Mouse (Mus musculus) mouse trophoblast stem cell (cell line): ENCODE results near the gene Hmgcs1.
"Not testable (repeated sequence)": the region's sequence is repeated elsewhere in the genome, so short reads cannot be mapped to it uniquely, and the experiment has no call there.

ENCODE experiments used
- in situ Hi-C, 2 experiments: fragments of 300-500 bp; cut with MseI, MboI; formaldehyde crosslinking; loops; 2 replicates in 1 of 2; 3 replicates in 1 of 2; pipeline ENCODE4 v1.15.1; 2025

Hmgcs1 gene

GRCm38 (mm10) chr13:119690039-119690728 is at the start of gene Hmgcs1:
Gene Hmgcs1 (plus strand): TSS chr13:119690379.
- in situ Hi-C loops = no loop called here

GRCm38 (mm10) chr13:119640504-119640903 is 49.7 kb upstream of the Hmgcs1 start:
- in situ Hi-C loops = loop anchor here in 1 of 2 experiments (10.0 kb wide), 1 partner anchor 94 kb away; no protein-coding TSS in a partner anchor

- in situ Hi-C loops = loop anchor here in 1 of 2 experiments (10.0 kb wide), 1 partner anchor 94 kb away; no protein-coding TSS in a partner anchor
Measured at GRCm38 (mm10) chr13:119641145-119641544, 49.0 kb upstream of the Hmgcs1 start.

GRCm38 (mm10) chr13:119644769-119645168 is 45.4 kb upstream of the Hmgcs1 start:
- in situ Hi-C loops = loop anchor here in 1 of 2 experiments (10.0 kb wide), 1 partner anchor 90 kb away; no protein-coding TSS in a partner anchor

GRCm38 (mm10) chr13:119646511-119646910 is 43.7 kb upstream of the Hmgcs1 start:
- in situ Hi-C loops = loop anchor here in 1 of 2 experiments (10.0 kb wide), 1 partner anchor 88 kb away; no protein-coding TSS in a partner anchor

GRCm38 (mm10) chr13:119648891-119649698 is 41.1 kb upstream of the Hmgcs1 start:
- in situ Hi-C loops = loop anchor here in 1 of 2 experiments (10.0 kb wide), 1 partner anchor 86 kb away; no protein-coding TSS in a partner anchor

- in situ Hi-C loops = loop anchor here in 1 of 2 experiments (10.0 kb wide), 1 partner anchor 85 kb away; no protein-coding TSS in a partner anchor
Measured at GRCm38 (mm10) chr13:119649699-119650046, 40.5 kb upstream of the Hmgcs1 start.

- in situ Hi-C loops = no loop called here
Measured at GRCm38 (mm10) chr13:119654734-119655133, 35.4 kb upstream of the Hmgcs1 start.

- in situ Hi-C loops = no loop called here
Measured at GRCm38 (mm10) chr13:119656246-119656645, 33.9 kb upstream of the Hmgcs1 start.

GRCm38 (mm10) chr13:119656846-119657416 is 33.2 kb upstream of the Hmgcs1 start:
- in situ Hi-C loops = no loop called here

- in situ Hi-C loops = not testable (repeated sequence)
Measured at GRCm38 (mm10) chr13:119661420-119661819, 28.8 kb upstream of the Hmgcs1 start.

GRCm38 (mm10) chr13:119678794-119679193 is 11.4 kb upstream of the Hmgcs1 start:
- in situ Hi-C loops = no loop called here

GRCm38 (mm10) chr13:119679721-119680120 is 10.5 kb upstream of the Hmgcs1 start:
- in situ Hi-C loops = no loop called here

GRCm38 (mm10) chr13:119681161-119681560 is 9.0 kb upstream of the Hmgcs1 start:
- in situ Hi-C loops = no loop called here

GRCm38 (mm10) chr13:119684416-119685177 is 5.6 kb upstream of the Hmgcs1 start:
- in situ Hi-C loops = no loop called here

- in situ Hi-C loops = no loop called here
Measured at GRCm38 (mm10) chr13:119689709-119690038, 505 bp upstream of the Hmgcs1 start.

- in situ Hi-C loops = no loop called here
Measured at GRCm38 (mm10) chr13:119690876-119691620, 869 bp downstream of the Hmgcs1 start.

- in situ Hi-C loops = not testable (repeated sequence)
Measured at GRCm38 (mm10) chr13:119691958-119692357, 1.8 kb downstream of the Hmgcs1 start.

- in situ Hi-C loops = no loop called here
Measured at GRCm38 (mm10) chr13:119695676-119696075, 5.5 kb downstream of the Hmgcs1 start.

GRCm38 (mm10) chr13:119696496-119696895 is 6.3 kb downstream of the Hmgcs1 start:
- in situ Hi-C loops = no loop called here

GRCm38 (mm10) chr13:119698436-119698835 is 8.3 kb downstream of the Hmgcs1 start:
- in situ Hi-C loops = no loop called here
